Mouse (Mus musculus) stomach, postnatal 0 days (tissue): ENCODE results near the gene Rab7b. TPM values are rescaled to one million over a fixed set of nuclear protein-coding genes. Genes with fewer than 3 reads are reported as not detected.
A peak's percentile ranks its signal among the peaks of the same experiment; 100 is the strongest.

Experiments
- ATAC-seq: fragments of 200-750 bp; cut with Nextera tagmentation; 2 replicates; pipeline ENCODE4 v1.8.0; 2017; ENCODE audit not compliant: low FRiP score, low TSS enrichment
- DNase-seq: peaks from one replicate; pipeline ENCODE4 v3.0.0-alpha.2; 2016; ENCODE audit warnings: low spot score
- H3K27ac ChIP-seq: fragments of 300-500 bp; sonication (generic); replicated peaks from 2 replicates; pipeline ENCODE4 v1.5.1; 2014; ENCODE audit warnings: mild to moderate bottlenecking, control low read depth
- H3K27me3 ChIP-seq: fragments of 300-500 bp; sonication (generic); 2 replicates; pipeline ENCODE4 v1.6.1; 2014; ENCODE audit warnings: low read length; ENCODE audit not compliant: control insufficient read depth, insufficient read depth
- H3K36me3 ChIP-seq: fragments of 300-500 bp; sonication (generic); 2 replicates; pipeline ENCODE4 v1.6.1; 2014; ENCODE audit warnings: low read length, mixed read lengths; ENCODE audit not compliant: control insufficient read depth, insufficient read depth
- H3K4me1 ChIP-seq: fragments of 300-500 bp; sonication (generic); replicated peaks from 2 replicates; pipeline ENCODE4 v1.6.1; 2014; ENCODE audit warnings: antibody characterized with exemption; ENCODE audit not compliant: control insufficient read depth, insufficient read depth
- H3K4me2 ChIP-seq: fragments of 300-500 bp; sonication (generic); replicated peaks from 2 replicates; pipeline ENCODE4 v1.6.1; 2014; ENCODE audit warnings: low read depth, mild to moderate bottlenecking, control low read depth, moderate library complexity
- H3K4me3 ChIP-seq: fragments of 300-500 bp; sonication (generic); 2 replicates; pipeline ENCODE4 v1.5.1; 2014; ENCODE audit warnings: low read depth, low read length, control low read depth
- H3K9ac ChIP-seq: fragments of 300-500 bp; sonication (generic); 2 replicates; pipeline ENCODE4 v1.6.1; 2014; ENCODE audit warnings: mild to moderate bottlenecking, low read length, control low read depth, mixed read lengths
- H3K9me3 ChIP-seq: fragments of 300-500 bp; sonication (generic); 2 replicates; pipeline ENCODE4 v1.6.1; 2016; ENCODE audit warnings: low read length; ENCODE audit not compliant: control insufficient read depth
- CTCF ChIP-seq: IDR thresholded peaks from 2 replicates; pipeline ENCODE4 v1.5.1; 2016; ENCODE audit warnings: antibody characterized with exemption, low read depth, mild to moderate bottlenecking, moderate library complexity
- EP300 ChIP-seq: optimal IDR thresholded peaks from 2 replicates; pipeline ENCODE3; 2016; ENCODE audit warnings: antibody characterized with exemption
- WGBS: fragments of 180-500 bp; shearing (Covaris S2); extraction: QIAGEN DNeasy Blood & Tissue Kit; methylation state at CpG from one replicate; pipeline ENCODE4 v1.1.7; 2014; 5-methylcytosine and 5-hydroxymethylcytosine counted together
- polyA plus RNA-seq: library from polyadenylated mRNA; unstranded; fragments of >200 nt; fragmentation: Nextera tagmentation; extraction: Ambion mirVana; gene quantifications from 2 replicates; pipeline ENCODE4 v1.2.1, GENCODE M21; 2015

Gene Rab7b
- polyA plus RNA-seq, 1 experiment from 2014 or later, result 13.5 TPM

DNA sequence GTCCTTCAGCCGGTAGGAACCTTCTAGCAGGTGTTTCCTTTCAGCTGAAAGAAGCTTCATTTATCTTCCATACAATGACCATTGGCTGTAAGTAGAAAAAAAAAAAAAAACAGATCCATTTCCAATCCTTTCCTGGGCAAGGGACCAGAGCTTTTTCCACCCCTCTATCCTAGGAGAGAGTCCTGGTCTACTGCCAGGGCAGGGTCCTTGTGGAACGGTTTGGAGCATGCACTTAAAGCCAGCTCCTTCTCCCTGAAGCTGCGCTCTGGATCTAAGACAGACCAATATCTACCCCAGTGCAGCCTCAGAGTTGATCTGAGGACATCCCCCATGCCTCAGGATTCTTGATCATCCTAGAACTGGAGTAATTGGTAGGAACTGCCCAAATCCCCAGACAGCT lies 33.5 kb downstream of the Rab7b start:
- TF ChIP-seq EP300 (no peak), CTCF (no peak)
- no peak overlapping the region for H3K4me2 ChIP-seq

DNA sequence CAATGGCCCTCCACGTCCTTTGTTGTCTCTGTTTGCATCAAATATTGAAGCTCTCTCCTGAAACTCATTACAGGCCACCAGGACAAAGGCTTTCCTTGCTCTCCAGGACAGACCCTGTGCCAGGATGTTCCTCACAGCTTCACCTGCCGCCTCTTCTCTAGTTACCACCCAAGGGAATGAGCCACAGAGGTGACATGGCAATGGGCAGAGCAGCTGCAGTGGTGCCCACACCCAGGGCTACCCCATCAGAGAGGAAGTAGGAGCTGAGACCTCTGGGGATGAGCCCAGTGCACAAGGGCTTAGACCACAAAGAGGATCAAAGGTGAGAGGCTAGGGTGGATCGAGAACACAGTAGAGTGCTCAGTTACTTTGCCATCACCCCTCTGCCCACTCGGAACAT lies 35.1 kb downstream of the Rab7b start:
- no peak overlapping the region for H3K4me2 ChIP-seq
- TF ChIP-seq CTCF, result no peak
- no peak for TF ChIP-seq EP300
- no peaks in the 10 kb centered on the region for H3K9me3 ChIP-seq
- H3K4me3 ChIP-seq, result no peak overlapping the region
- no peaks in the 10 kb centered on the region for H3K4me1 ChIP-seq
- ATAC-seq, result no peak
- H3K27me3 ChIP-seq, result no peaks in the 10 kb centered on the region
- no peak overlapping the region for H3K9ac ChIP-seq
- DNase-seq, result no peak
- H3K27ac ChIP-seq, result no peak overlapping the region
- H3K36me3 ChIP-seq, result no peaks in the 10 kb centered on the region
- 72% methylated on average over 4 of the region's 4 CpGs for WGBS

More for the DNA sequence above, 33.5 kb downstream of the Rab7b start:
- Histone ChIP-seq H3K36me3 (no peaks in the 10 kb centered on the region), H3K4me1 (no peaks in the 10 kb centered on the region), H3K27me3 (no peaks in the 10 kb centered on the region), H3K9me3 (no peaks in the 10 kb centered on the region), H3K27ac (no peak overlapping the region), H3K9ac (no peak overlapping the region), H3K4me3 (no peak overlapping the region)
- no peak for ATAC-seq
- DNase-seq, result no peak
- WGBS, result 51% methylated on average over 3 of the region's 3 CpGs

DNA sequence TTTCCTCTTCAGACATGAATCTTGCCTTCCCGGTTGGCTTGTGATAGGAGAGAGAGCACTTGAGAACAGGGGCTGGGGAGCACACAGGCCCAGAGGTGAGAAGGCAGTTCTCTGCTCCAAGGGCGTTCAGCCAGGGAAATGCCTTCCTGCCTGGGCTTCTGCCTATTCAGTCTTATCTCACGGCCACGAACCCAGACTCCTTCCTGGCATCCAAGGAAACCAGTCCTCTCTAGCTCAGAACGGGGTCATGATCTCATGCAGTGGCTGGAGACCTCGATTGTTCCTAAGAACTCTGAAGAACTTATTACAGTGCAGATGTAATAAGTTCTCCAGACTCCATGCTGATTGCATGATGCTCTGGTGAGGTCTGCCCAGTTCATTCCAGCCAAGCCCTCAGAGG lies 38.1 kb downstream of the Rab7b start:
- Histone ChIP-seq H3K36me3 (no peaks in the 10 kb centered on the region), H3K9me3 (no peaks in the 10 kb centered on the region), H3K4me3 (no peak overlapping the region), H3K27me3 (no peaks in the 10 kb centered on the region), H3K4me2 (no peak overlapping the region), H3K27ac (no peak overlapping the region), H3K4me1 (no peaks in the 10 kb centered on the region), H3K9ac (no peak overlapping the region)
- no peak for TF ChIP-seq EP300
- no peak for TF ChIP-seq CTCF
- ATAC-seq (no peak), DNase-seq (no peak)
- WGBS, result 65% methylated on average over 6 of the region's 6 CpGs

DNA sequence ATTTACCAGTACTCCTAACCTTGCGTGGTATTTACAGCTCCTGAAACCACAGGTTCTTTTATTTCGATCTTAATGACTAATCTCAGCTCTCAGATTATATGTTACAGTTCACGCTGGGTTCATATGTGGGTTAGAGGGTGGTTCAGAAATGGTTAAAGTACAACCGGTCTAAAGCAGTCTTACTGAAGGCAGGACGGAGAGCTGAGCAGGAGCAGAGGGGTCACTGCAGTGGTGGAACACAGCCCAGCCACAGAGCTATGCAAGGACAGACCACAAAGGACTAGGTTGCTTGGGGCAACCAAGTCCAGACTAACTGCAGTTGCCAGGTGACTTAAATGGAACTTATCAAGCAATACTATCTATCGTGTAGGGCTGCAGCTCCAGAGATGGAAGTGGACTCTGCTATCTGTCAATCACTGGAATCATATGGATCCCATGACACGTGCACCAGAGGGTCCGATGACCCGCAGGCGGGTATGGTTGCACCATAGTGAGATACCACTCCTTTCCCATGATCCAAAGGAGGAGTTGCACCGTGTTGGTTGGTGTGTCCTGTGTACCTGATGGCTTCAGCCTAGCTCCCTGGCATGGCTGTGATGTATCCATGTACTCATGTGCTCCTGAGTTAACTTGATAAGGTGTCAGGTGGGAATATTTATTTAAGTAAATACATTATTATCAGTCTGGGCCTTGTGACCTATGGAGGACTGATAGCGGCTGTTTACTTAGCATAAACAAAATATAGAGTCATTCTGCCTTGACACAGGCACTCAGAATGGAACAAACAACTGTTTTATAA lies 42.3 kb downstream of the Rab7b start:
- no peak overlapping the region for H3K9ac ChIP-seq
- peak; percentile 81 for ATAC-seq
- no peaks in the 10 kb centered on the region for H3K4me1 ChIP-seq
- DNase-seq, result no peak
- no peaks in the 10 kb centered on the region for H3K36me3 ChIP-seq
- TF ChIP-seq EP300 (no peak), CTCF (no peak)
- H3K27me3 ChIP-seq, result no peaks in the 10 kb centered on the region
- H3K4me2 ChIP-seq, result no peak overlapping the region
- no peak overlapping the region for H3K27ac ChIP-seq
- 58% methylated on average over 12 of the region's 12 CpGs for WGBS
- no peaks in the 10 kb centered on the region for H3K9me3 ChIP-seq
- no peak overlapping the region for H3K4me3 ChIP-seq

DNA sequence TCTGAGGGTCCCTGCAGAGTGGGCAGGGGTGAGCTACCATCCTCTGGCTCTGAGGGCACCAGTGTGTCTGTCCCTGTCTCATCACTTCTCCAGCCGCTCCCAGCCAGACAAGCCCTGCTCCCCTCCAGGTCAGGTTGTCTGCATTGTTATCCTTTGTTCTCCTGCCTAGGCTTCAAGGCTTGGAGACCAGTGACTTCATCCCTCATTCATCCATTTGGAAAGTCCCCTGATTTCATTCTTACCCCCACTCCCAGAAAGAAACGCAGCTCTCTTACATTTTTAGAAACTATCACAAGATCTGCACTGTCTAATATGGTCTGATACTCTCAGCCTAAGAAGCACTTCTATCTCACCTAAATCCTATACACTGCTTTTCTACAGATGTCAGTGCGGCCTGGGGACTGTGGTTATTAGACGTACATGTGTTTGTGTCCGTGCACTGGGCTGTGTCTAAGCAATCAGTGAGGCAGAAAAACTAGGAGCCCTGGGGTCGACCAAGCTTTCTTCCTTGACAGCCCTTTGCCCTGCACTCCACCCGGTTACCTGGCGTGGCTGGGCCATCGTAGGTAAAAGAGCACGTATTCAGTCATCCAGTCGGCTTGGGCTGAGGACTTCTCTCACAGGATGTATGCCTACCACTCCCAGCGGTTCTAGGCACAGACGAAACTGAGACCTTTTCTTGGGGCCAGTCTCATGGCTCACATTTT lies 45.1 kb downstream of the Rab7b start:
- 68% methylated on average over 13 of the region's 13 CpGs for WGBS
- H3K9ac ChIP-seq, result no peak overlapping the region
- H3K4me3 ChIP-seq, result no peak overlapping the region
- TF ChIP-seq CTCF, result no peak
- TF ChIP-seq EP300, result no peak
- no peaks in the 10 kb centered on the region for H3K27me3 ChIP-seq
- DNase-seq (peak; percentile 55), ATAC-seq (peak; percentile 38; the same call in 1 of the 2 replicates)
- H3K4me1 ChIP-seq, result peaks cover 7% of the 10 kb centered on the region
- H3K9me3 ChIP-seq, result no peaks in the 10 kb centered on the region
- H3K36me3 ChIP-seq, result no peaks in the 10 kb centered on the region
- H3K4me2 ChIP-seq, result no peak overlapping the region
- H3K27ac ChIP-seq, result peak overlapping the region; percentile 30; the same call in 1 of the 2 replicates
